Mouse (Mus musculus) limb, embryonic 12.5 days (tissue): ENCODE data around the gene Dnttip1. TPM values are rescaled to one million over a fixed set of nuclear protein-coding genes. Genes with fewer than 3 reads are reported as not detected.

Experiments
- ATAC-seq: fragments of 200-750 bp; cut with Nextera tagmentation; 2 replicates; pipeline ENCODE4 v1.8.0; 2017; ENCODE audit warnings: low read depth, moderate TSS enrichment; ENCODE audit not compliant: insufficient number of reproducible peaks, insufficient read depth, low FRiP score, low TSS enrichment
- H3K27ac ChIP-seq: fragments of 300-500 bp; sonication (generic); 2 replicates; pipeline ENCODE4 v1.5.1; 2016; ENCODE audit warnings: mild to moderate bottlenecking, moderate library complexity
- H3K27me3 ChIP-seq: fragments of 300-500 bp; sonication (generic); 2 replicates; pipeline ENCODE4 v1.6.1; 2016; ENCODE audit warnings: mild to moderate bottlenecking, moderate library complexity
- H3K36me3 ChIP-seq: fragments of 300-500 bp; sonication (generic); 2 replicates; pipeline ENCODE4 v1.6.1; 2016; ENCODE audit warnings: mild to moderate bottlenecking, moderate library complexity
- H3K4me1 ChIP-seq: fragments of 300-500 bp; sonication (generic); replicated peaks from 2 replicates; pipeline ENCODE4 v1.6.1; 2016
- H3K4me2 ChIP-seq: fragments of 300-500 bp; sonication (generic); 2 replicates; pipeline ENCODE4 v1.6.1; 2016; ENCODE audit warnings: mild to moderate bottlenecking, moderate library complexity
- H3K4me3 ChIP-seq: fragments of 300-500 bp; sonication (generic); replicated peaks from 2 replicates; pipeline ENCODE4 v1.5.1; 2016; ENCODE audit warnings: mild to moderate bottlenecking
- H3K9ac ChIP-seq: fragments of 300-500 bp; sonication (generic); replicated peaks from 2 replicates; pipeline ENCODE4 v1.6.1; 2016; ENCODE audit warnings: mild to moderate bottlenecking, moderate library complexity
- H3K9me3 ChIP-seq: fragments of 300-500 bp; sonication (generic); 2 replicates; pipeline ENCODE4 v1.6.1; 2016; ENCODE audit warnings: mild to moderate bottlenecking, moderate library complexity
- WGBS: fragments of 180-500 bp; shearing (Covaris S2); methylation state at CpG from one replicate; pipeline ENCODE4 v1.1.7; 2016; 5-methylcytosine and 5-hydroxymethylcytosine counted together
- polyA plus RNA-seq: library from polyadenylated mRNA; unstranded; fragments of >200 nt; fragmentation: Nextera tagmentation; extraction: Ambion mirVana; gene quantifications from 2 replicates; pipeline ENCODE4 v1.2.1, GENCODE M21; 2016

Dnttip1 gene
- polyA plus RNA-seq, 1 experiment from 2014 or later = 105 TPM

- WGBS = 86% methylated on average over 8 of the region's 8 CpGs
- Histone ChIP-seq H3K27me3 (no peaks in the 10 kb centered on the region), H3K9me3 (no peaks in the 10 kb centered on the region), H3K27ac (no peak overlapping the region), H3K36me3 (peaks cover 48% of the 10 kb centered on the region), H3K9ac (peak overlapping the region; percentile 86), H3K4me3 (peak overlapping the region; percentile 87), H3K4me2 (peak overlapping the region; percentile 85), H3K4me1 (peaks cover 23% of the 10 kb centered on the region)
- no peak for ATAC-seq
Measured at GRCm38 (mm10) chr2:164771123-164771522, 25.3 kb downstream of the Dnttip1 start.

GRCm38 (mm10) chr2:164773229-164773988, 27.6 kb downstream of the Dnttip1 start:
- no peak overlapping the region for H3K9ac ChIP-seq
- H3K4me3 ChIP-seq = no peak overlapping the region
- no peaks in the 10 kb centered on the region for H3K9me3 ChIP-seq
- 78% methylated on average over 14 of the region's 14 CpGs for WGBS
- H3K36me3 ChIP-seq = peaks cover 25% of the 10 kb centered on the region
- no peak overlapping the region for H3K4me2 ChIP-seq
- H3K27me3 ChIP-seq = 0 out of 2 replicates have a peak, but pooled peaks cover 5% of the 10 kb centered on the region
- ATAC-seq = no peak
- H3K4me1 ChIP-seq = peaks cover 23% of the 10 kb centered on the region
- H3K27ac ChIP-seq = 0 out of 2 replicates have a peak overlapping the region, but pooled peaks have one; percentile 7

- Histone ChIP-seq H3K9me3 (no peaks in the 10 kb centered on the region), H3K4me3 (no peak overlapping the region), H3K4me2 (no peak overlapping the region), H3K27me3 (0 out of 2 replicates have a peak, but pooled peaks cover 5% of the 10 kb centered on the region), H3K9ac (no peak overlapping the region), H3K27ac (no peak overlapping the region), H3K4me1 (peaks cover 23% of the 10 kb centered on the region), H3K36me3 (peaks cover 24% of the 10 kb centered on the region)
- WGBS = 88% methylated on average over 5 of the region's 5 CpGs
- ATAC-seq = no peak
Measured at GRCm38 (mm10) chr2:164773989-164774364, 28.2 kb downstream of the Dnttip1 start.

GRCm38 (mm10) chr2:164776130-164776529, 30.3 kb downstream of the Dnttip1 start:
- Histone ChIP-seq H3K27me3 (0 out of 2 replicates have a peak, but pooled peaks cover 5% of the 10 kb centered on the region), H3K9me3 (no peaks in the 10 kb centered on the region), H3K4me1 (peaks cover 12% of the 10 kb centered on the region), H3K4me3 (no peak overlapping the region), H3K36me3 (peaks cover 22% of the 10 kb centered on the region), H3K27ac (no peak overlapping the region), H3K9ac (no peak overlapping the region), H3K4me2 (no peak overlapping the region)
- no peak for ATAC-seq
- WGBS = 90% methylated on average over 6 of the region's 6 CpGs

- H3K27me3 ChIP-seq = 0 out of 2 replicates have a peak, but pooled peaks cover 6% of the 10 kb centered on the region
- no peak overlapping the region for H3K27ac ChIP-seq
- H3K9ac ChIP-seq = no peak overlapping the region
- no peak overlapping the region for H3K4me2 ChIP-seq
- H3K36me3 ChIP-seq = peaks cover 15% of the 10 kb centered on the region
- no peak overlapping the region for H3K4me3 ChIP-seq
- no peak for ATAC-seq
- no peaks in the 10 kb centered on the region for H3K9me3 ChIP-seq
- peaks cover 6% of the 10 kb centered on the region for H3K4me1 ChIP-seq
- 67% methylated on average over 17 of the region's 17 CpGs for WGBS
Measured at GRCm38 (mm10) chr2:164776801-164777200, 31.0 kb downstream of the Dnttip1 start.

GRCm38 (mm10) chr2:164777246-164778014, 31.6 kb downstream of the Dnttip1 start:
- H3K27me3 ChIP-seq = 0 out of 2 replicates have a peak, but pooled peaks cover 8% of the 10 kb centered on the region
- 84% methylated on average over 30 of the region's 30 CpGs for WGBS
- no peak overlapping the region for H3K4me3 ChIP-seq
- no peak for ATAC-seq
- no peak overlapping the region for H3K27ac ChIP-seq
- no peaks in the 10 kb centered on the region for H3K4me1 ChIP-seq
- H3K36me3 ChIP-seq = peaks cover 9% of the 10 kb centered on the region; the same call in 1 of the 2 replicates
- H3K9me3 ChIP-seq = no peaks in the 10 kb centered on the region
- no peak overlapping the region for H3K9ac ChIP-seq
- no peak overlapping the region for H3K4me2 ChIP-seq

GRCm38 (mm10) chr2:164778015-164778287, 32.2 kb downstream of the Dnttip1 start:
- H3K27ac ChIP-seq = no peak overlapping the region
- peaks cover 4% of the 10 kb centered on the region; the same call in 1 of the 2 replicates for H3K36me3 ChIP-seq
- H3K4me1 ChIP-seq = no peaks in the 10 kb centered on the region
- ATAC-seq = no peak
- WGBS = 92% methylated on average over 11 of the region's 11 CpGs
- no peak overlapping the region for H3K9ac ChIP-seq
- no peaks in the 10 kb centered on the region for H3K9me3 ChIP-seq
- no peak overlapping the region for H3K4me3 ChIP-seq
- no peak overlapping the region for H3K4me2 ChIP-seq
- 0 out of 2 replicates have a peak, but pooled peaks cover 8% of the 10 kb centered on the region for H3K27me3 ChIP-seq

- ATAC-seq = no peak
- Histone ChIP-seq H3K27ac (no peak overlapping the region), H3K4me2 (no peak overlapping the region), H3K4me3 (no peak overlapping the region), H3K4me1 (no peaks in the 10 kb centered on the region), H3K36me3 (no peaks in the 10 kb centered on the region), H3K27me3 (0 out of 2 replicates have a peak, but pooled peaks cover 8% of the 10 kb centered on the region), H3K9ac (no peak overlapping the region), H3K9me3 (no peaks in the 10 kb centered on the region)
- WGBS = 82% methylated on average over 7 of the region's 7 CpGs
Measured at GRCm38 (mm10) chr2:164778809-164779208, 33.0 kb downstream of the Dnttip1 start.

GRCm38 (mm10) chr2:164779481-164780086, 33.8 kb downstream of the Dnttip1 start, which contains the start of gene Tnnc2:
Tnnc2 (minus strand) TSS chr2:164779967.
- Histone ChIP-seq H3K36me3 (no peaks in the 10 kb centered on the region), H3K27ac (no peak within 1 kb of the TSS), H3K9ac (no peak within 1 kb of the TSS), H3K4me3 (no peak within 1 kb of the TSS), H3K9me3 (no peaks in the 10 kb centered on the region), H3K4me1 (peaks cover 1% of the 10 kb centered on the region; the same call in 1 of the 2 replicates), H3K4me2 (no peak within 1 kb of the TSS), H3K27me3 (0 out of 2 replicates have a peak, but pooled peaks cover 8% of the 10 kb centered on the region)
- no peak for ATAC-seq
- 66% methylated on average over 8 of the region's 8 CpGs for WGBS

GRCm38 (mm10) chr2:164781876-164782275, 36.1 kb downstream of the Dnttip1 start:
- Histone ChIP-seq H3K4me3 (no peak overlapping the region), H3K9ac (no peak overlapping the region), H3K27ac (no peak overlapping the region), H3K27me3 (0 out of 2 replicates have a peak, but pooled peaks cover 6% of the 10 kb centered on the region), H3K4me2 (no peak overlapping the region), H3K9me3 (no peaks in the 10 kb centered on the region), H3K36me3 (no peaks in the 10 kb centered on the region), H3K4me1 (peaks cover 8% of the 10 kb centered on the region)
- 73% methylated on average over 4 of the region's 4 CpGs for WGBS
- no peak for ATAC-seq
